ENCODE assay signal across 17 mouse cellular contexts in the genomic region with DNA sequence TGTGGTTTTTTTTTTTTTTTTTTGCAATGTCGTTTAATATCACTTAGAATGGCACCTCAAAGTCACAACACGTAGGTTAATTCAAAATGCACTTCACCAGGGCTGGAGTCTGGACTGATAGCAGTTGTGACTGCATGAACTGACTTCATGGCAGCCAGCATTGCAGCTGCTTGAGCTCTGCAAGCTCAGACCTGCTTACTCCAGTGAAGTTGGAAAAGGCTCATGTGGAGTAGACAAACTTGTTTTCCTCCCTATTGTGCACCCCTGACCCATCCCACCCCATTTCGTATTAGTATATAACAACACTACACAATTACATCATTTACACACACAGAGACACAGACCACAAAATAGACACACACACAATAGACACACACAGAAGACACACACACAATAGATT. TPM values are rescaled to one million over a fixed set of nuclear protein-coding genes. Genes with fewer than 3 reads are reported as not detected.
"Had no signal": no experiment of that assay in that cellular context is flagged by ENCODE, and none has a peak within 500 bp of the region (broad histone marks: within the 10 kb centered on the region; RNA-seq: fewer than 3 reads in every experiment).

No protein-coding gene starts in this region.

- H3K27me3 ChIP-seq: midbrain, embryonic 12.5 days; midbrain, embryonic 15.5 days; neural tube, embryonic 12.5 days; neural tube, embryonic 15.5 days had no signal

- H3K4me1 ChIP-seq: midbrain, embryonic 12.5 days; midbrain, embryonic 15.5 days; neural tube, embryonic 12.5 days; neural tube, embryonic 15.5 days had no signal

- H3K9ac ChIP-seq: liver, embryonic 14.5 days; liver, postnatal 0 days; lung, embryonic 14.5 days; midbrain, embryonic 12.5 days; midbrain, embryonic 15.5 days; neural tube, embryonic 12.5 days; neural tube, embryonic 15.5 days had no signal

- H3K36me3 ChIP-seq: midbrain, embryonic 12.5 days; midbrain, embryonic 15.5 days; neural tube, embryonic 12.5 days; neural tube, embryonic 15.5 days had no signal

- H3K4me3 ChIP-seq: layer of hippocampus, adult 2 months; midbrain, embryonic 12.5 days; midbrain, embryonic 15.5 days; neural tube, embryonic 12.5 days; neural tube, embryonic 15.5 days had no signal

- ATAC-seq: liver, postnatal 0 days; midbrain, embryonic 15.5 days had no signal

- H3K27ac ChIP-seq: kidney, postnatal 0 days; layer of hippocampus, adult 2 months; liver, embryonic 14.5 days; macrophage; midbrain, embryonic 12.5 days; midbrain, embryonic 15.5 days; neural tube, embryonic 12.5 days; neural tube, embryonic 15.5 days had no signal

- DNase-seq: kidney, adult 18-20 months; kidney, postnatal 25 days; layer of hippocampus, adult 9-11 months; liver, postnatal 0 days; right cerebral cortex, adult 18-20 months; right cerebral cortex, postnatal 14 days; thymus, postnatal 25 days had no signal

- H3K4me2 ChIP-seq: liver, embryonic 11.5 days; lung, embryonic 14.5 days; midbrain, embryonic 12.5 days; midbrain, embryonic 15.5 days; neural tube, embryonic 12.5 days; neural tube, embryonic 15.5 days had no signal

- H3K9me3 ChIP-seq: midbrain, embryonic 12.5 days; midbrain, embryonic 15.5 days; neural tube, embryonic 12.5 days; neural tube, embryonic 15.5 days had no signal

RNA-seq across cellular contexts. Expression of a gene that starts 34.6 kb away (rescaled TPM):
- polyA plus RNA-seq: liver, embryonic 11.5 days; midbrain, embryonic 12.5 days had no signal
